Mouse (Mus musculus) effector memory CD4-positive, alpha-beta T cell, adult 7 months (primary cell): ENCODE results near the gene Pfn4. TPM values are rescaled to one million over a fixed set of nuclear protein-coding genes. Genes with fewer than 3 reads are reported as not detected.

Experiments
- polyA plus RNA-seq: library from polyadenylated mRNA; unstranded; fragments of 100-300 nt; shearing (Covaris generic); gene quantifications from one replicate; pipeline ENCODE4 v1.2.1, GENCODE M21; 2017

Gene Pfn4
- polyA plus RNA-seq = not detected

GRCm38 (mm10) chr12:4768492-4769332 is at the start of gene Pfn4, which contains the start of gene Fam228b:
TSS of gene Pfn4 (plus strand) at chr12:4769022.
TSS of gene Fam228b (minus strand) at chr12:4769267.

DNA sequence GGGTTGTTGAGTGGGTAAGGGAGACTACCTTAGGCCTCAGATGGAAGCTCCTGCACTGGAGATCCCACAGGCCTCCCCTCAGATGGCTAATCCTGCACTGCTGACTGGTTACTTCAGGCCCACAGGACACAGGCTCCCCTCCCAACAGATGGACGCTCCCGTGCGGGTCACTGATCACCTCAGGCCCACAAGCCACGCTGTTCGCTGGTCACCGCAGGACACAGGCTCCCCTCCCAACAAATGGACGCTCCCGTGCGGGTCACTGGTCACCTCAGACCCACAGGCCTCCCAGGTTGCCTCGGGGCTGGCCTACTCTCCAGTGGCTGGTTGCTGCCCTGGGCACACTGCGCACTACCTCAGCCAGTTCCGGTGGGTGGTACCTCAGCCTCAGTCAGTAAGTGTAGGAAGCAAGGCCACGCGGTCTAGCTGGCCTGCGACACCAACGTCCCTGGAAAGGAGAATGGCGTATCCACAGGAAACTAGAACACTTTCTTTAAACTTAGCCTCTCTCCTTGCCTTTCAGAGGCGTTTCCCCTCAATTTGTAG is 30.7 kb upstream of the Pfn4 start, which contains the start of gene Fam228a:
Gene Fam228a, minus strand, starts transcription at position 400 of the 546 bp plus-strand sequence.

DNA sequence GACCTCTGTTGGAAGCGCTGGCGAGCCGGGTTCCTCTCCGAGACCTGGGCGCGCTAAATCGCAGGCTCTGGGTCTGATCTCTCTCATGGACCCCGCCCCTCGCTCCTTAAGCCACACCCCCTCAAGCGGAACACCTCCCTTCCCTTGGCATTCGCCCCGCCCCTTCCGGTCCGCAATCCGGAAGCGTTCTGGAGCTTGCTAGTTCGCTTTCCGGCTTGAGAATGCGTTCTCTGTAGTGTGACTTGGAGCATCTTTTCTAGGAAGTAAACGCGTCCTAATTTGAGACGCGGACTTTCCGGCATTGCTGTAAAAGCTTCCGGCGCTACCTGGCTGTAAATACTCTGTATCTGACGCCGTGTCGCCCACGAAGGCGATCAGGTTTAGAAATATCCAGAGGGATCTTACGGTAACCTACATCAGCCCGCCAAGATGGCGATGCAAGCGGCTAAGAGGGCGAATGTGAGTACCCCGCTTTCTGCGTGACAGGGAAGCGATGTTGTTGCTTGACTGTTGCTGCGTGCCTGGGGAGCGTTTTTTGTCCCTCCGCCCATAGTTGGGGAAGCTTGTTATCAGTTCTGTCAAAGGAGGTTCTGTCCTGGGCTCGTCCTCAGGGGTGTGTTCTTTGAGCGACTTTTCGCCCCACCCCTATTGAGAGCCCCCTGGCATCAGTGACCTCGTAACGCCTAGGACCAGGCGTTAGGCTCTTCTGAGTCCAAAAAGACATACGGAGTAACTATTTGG is 48.7 kb downstream of the Pfn4 start, which contains the start of gene Sf3b6:
Gene Sf3b6, plus strand, starts transcription at position 184 of the 741 bp plus-strand sequence.

Other genes starting within 250 kb of the Pfn4 start
- 166 TPM for gene Itsn2, start 176.4 kb upstream of the Pfn4 start, polyA plus RNA-seq
- gene Gm3625, start 176.1 kb upstream of the Pfn4 start, polyA plus RNA-seq = not detected
- gene Fam228a, start 30.6 kb upstream of the Pfn4 start, polyA plus RNA-seq = 0.34 TPM
- not detected for gene Fam228b, start 245 bp downstream of the Pfn4 start, polyA plus RNA-seq
- 358 TPM for gene Sf3b6, start 48.5 kb downstream of the Pfn4 start, polyA plus RNA-seq
- not detected for gene Fkbp1b, start 72.6 kb downstream of the Pfn4 start, polyA plus RNA-seq
- 4.6 TPM for gene Wdcp, start 74.3 kb downstream of the Pfn4 start, polyA plus RNA-seq
- gene Mfsd2b, start 105.3 kb downstream of the Pfn4 start, polyA plus RNA-seq = 0.37 TPM
- 81.3 TPM for gene Ubxn2a, start 138.7 kb downstream of the Pfn4 start, polyA plus RNA-seq
- gene Atad2b, start 148.3 kb downstream of the Pfn4 start, polyA plus RNA-seq = 43.1 TPM